Mouse (Mus musculus) c-Kit-negative CD71-positive TER-119-positive erythroid progenitor cells, embryonic 14.5 days (primary cell): ENCODE data around the gene Ntm.

Experiments used
- DNase-seq: peaks from one replicate; pipeline ENCODE4 v3.0.0-alpha.2; 2013; ENCODE audit warnings: low read depth, low spot score

Gene Ntm

DNA sequence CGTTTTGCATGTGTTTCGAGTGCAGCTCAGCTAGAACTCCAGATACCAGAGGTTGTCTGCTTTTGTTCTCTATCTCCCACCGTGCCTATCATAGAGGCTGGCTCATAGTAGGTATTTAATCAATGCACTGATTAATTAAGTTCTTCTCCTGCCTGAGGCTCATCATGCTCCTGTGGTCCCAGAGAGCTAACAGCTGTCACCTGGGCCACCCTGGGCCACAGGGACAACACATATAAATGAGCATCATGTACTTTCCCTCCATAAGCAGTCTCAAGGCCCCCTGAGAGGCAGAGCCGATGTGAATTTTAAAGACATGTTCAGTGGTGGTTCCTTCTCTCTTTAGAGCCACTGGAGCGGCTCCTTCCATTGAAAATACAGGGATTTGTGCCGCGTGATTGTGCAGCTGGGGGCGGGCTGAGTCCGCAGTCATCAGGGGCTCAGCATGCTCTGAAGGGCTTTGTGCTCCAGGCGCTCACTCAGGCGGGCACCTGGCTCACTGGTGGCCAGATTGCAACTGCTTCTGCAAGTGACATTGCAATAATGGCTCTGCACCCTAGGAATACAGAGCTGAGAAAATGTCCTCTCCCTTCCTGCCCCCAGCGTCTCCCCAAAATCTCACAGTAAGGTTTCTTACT lies 160.8 kb downstream of the Ntm start:
- no peak for DNase-seq

DNA sequence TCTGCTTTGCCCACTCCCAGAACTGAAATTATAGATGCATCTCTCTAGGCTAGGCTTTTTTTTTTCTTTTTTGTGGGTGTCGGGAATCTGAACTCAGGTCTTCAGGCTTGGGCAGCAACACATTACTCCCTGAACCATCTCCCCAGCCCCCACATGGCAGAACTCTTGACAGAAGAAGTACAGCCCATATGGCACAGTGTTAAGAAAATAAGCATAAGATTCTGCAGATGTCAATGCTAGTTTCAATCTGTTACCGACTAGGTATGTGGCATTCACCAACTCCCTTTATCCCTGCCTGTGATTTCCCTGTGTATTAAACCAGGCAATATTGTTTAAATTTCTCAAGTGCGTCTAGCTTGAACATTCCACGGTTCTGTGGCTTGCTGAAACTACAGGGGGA lies 166.7 kb downstream of the Ntm start:
- no peak for DNase-seq

DNA sequence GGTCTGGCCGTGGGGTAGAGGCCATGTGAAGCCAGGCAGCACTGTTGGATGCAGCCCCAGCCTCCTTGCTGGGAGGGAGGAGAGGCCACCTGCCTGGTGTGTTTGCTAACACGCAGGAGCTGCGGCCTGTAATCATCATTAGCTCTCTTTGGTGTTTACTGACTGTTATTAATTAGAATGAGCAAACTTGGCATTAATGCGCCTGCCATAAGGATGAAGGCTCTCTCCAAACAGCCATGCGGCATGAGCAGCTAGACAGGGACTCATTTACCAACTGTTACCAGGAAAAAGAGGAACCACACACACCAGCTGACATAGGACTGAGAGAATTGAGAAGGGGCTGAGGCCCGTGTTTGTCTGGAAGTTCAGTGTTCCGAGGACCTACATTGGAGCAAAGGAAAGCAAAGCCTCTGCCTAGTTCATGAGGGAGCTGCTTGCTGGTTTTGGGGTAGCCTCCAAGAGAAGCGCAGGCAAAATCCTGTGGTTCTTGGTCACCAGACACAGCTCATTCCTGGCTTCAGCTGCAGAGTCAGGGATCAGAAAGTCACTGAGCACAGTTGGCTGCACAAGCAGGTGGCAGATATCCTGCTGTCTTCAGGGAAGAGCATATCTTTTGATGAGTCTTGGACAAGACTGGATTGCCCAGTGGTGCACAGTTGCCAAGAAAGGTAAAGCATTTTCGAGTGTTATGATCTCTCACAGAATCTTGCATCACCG lies 171.6 kb downstream of the Ntm start:
- DNase-seq, result no peak

DNA sequence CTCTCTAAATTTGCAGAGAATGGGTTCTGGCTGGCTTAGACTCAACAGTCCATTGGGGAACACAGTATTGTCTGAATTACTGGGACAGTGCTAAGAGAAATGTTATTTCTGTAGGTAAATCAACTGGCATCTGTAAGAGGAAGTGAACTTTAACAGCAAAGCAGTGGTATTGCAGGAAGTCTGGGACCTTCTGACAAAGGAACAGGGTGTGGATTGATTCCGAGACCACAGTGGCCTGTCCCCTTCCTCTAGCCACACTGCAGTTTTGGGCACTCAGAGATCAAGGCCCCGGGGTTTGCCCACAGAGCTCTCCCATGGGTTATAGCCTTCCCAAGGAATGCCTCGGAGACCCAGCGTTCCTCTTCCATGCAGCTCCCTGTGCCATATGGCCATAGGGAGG lies 172.9 kb downstream of the Ntm start:
- DNase-seq, result no peak

DNA sequence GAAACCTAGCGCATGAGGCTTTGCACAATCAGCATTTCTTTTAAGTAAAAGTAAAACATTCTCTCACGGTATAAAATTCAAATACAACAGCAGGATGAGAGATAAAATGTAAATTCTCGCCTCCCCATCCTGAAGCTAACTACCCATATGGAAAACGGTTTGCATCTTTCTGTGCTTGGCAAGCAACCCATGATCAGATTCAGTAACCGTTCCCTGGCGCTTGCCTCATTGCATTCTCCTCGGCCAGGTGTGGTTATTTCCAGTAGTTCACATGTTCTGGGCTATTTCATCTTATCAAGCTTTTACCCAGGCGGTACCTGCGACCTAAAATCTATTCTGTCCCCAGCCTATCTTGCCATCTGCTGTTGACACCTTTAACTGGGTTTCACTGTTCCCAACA lies 174.1 kb downstream of the Ntm start:
- DNase-seq, result no peak

DNA sequence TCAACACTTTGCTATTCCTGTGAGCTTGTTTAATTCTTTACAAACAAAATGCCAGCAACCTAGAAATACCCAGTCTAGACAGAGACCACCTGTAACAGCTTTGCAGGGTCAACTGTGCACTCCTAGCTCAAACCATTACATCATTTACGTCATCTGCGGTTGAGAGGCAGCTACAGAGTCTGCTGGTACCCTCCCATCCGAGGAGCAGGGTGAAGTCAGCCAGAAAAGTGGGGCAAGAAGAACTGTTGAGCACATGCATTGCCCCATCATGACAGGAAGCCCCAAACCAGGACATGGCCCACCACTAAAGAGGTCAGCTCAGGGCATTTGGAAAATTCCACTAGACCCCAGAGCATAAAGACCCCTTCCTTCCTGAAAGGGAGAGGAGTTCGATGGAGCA lies 175.5 kb downstream of the Ntm start:
- no peak for DNase-seq

DNA sequence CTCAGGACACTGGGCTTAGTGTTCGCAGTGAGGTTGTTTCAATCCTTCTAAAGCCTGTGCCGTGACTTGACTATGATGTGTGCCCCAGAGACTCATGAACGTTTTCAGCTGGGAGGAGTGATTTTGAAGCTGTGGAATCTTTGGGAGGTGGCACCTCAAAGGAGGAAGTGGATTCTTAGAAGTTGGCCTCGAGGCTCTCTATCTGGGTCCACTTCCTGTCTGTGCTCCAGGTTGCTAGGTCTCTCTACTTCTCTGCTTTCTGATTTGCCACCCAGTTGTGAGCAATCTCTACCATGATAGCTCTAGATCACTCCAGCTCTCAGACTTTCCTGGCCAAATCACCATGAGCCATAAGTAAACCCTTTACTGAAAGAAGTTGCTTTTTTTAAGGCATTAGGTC lies 180.2 kb downstream of the Ntm start:
- DNase-seq, result no peak

DNA sequence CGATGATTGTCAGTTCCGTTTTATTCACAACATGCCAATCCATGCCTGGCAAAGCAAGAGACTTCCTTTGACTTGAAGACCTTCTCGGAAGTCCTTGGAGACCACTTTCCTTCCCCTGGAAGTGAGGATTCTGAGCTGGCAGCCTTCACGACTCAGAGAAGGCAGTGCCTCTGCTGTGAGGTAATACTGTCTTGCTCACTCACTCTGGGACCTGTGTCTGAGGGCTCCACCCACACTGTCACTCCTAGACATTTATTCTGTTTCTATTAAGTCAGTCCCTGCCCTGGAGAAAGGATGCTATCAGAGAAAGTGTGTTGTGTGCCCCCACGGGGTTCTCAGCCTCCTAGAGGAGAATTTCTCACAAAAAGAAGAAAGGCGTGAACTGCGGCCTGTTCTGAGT lies 183.2 kb downstream of the Ntm start:
- DNase-seq, result no peak

DNA sequence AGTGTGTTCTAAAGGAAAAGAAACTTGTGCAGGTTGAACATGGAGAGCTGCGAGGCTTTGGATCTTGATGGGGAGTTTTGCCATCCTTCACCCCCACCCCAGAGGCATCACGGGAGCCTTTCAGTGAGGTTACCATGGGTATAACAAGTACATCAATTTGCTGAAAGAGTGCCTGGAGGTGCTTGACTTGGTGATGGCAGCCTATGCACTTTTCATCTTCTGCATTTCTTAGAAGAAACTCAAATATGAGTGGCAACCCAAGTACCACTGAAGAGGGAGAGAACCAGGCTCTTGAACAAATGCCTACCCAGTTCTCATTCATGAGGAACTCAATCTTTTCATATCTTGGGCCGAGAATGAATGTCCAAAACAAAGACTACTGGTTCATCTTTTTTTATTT lies 186.0 kb downstream of the Ntm start:
- no peak for DNase-seq

DNA sequence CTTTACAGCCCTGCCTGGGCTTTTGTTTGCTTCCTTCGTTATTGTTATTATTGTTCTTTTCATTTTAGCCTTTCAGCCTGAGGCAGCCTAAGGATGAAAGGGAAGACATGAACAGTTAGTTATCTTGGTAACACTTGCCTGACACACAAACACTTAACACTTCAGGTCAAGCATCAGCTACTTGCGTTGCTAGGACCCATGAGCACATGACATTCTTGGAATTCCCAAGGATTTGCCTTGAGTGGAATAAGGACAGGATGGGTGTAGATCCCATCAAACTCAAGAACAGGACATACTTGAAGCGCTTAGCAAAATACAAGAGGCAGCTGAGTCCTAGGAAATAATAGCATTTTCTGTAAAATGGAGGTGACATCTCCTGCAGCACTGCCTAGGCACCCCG lies 186.4 kb downstream of the Ntm start:
- DNase-seq, result no peak

DNA sequence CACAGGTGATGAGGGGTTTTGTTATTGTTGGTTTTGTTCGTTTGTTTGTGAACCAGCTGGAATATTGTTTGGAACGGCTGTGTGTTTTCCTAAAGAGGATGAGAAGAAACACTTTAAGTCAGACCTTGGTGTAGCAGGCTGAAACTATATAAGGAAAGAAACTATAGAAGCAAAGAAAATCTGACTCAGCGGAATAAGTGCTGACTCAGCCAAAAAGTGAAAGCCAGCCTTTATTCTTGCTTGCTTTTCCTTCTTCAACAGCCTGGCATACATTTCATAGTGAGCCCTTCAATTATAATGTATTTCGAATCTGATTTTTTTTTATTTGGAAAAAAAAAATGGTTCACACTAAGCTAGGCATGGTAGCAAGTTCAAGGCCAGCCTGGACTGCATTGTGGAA lies 186.9 kb downstream of the Ntm start:
- no peak for DNase-seq

DNA sequence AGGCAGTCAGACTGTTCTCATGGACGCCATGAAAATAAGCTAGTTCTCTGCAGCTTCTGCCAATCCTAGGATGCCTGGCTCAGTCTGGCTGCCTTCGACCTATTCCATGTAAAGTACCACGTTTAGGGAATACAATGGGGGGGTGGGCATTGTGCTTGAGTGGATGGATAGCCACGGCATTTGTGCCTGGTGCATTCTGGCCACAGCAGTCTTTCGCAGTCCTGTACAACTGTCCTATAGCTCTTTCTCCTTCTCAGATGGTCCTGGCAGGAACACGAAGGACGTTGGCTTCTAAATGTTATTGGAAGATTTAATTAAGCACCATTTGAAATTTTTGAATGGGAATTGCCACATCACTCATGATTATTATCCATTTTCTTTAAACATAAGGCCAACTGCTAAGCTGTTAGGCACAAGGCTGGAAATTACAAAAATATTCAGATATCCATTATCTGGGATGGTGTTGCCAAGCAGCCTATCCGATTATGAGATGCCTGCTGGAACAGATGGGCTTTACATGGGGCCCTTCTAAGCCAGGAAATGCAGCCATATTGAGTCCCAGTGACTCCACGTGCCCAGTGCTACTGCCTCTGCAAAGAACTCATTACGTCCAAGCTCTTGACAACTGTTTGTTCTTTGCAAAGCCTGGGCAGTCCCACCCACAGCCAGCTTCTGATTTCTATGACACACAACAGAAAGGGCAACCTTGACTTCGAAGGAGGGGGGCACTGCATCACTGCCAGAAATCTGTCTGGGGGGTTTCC lies 190.1 kb downstream of the Ntm start:
- no peak for DNase-seq

DNA sequence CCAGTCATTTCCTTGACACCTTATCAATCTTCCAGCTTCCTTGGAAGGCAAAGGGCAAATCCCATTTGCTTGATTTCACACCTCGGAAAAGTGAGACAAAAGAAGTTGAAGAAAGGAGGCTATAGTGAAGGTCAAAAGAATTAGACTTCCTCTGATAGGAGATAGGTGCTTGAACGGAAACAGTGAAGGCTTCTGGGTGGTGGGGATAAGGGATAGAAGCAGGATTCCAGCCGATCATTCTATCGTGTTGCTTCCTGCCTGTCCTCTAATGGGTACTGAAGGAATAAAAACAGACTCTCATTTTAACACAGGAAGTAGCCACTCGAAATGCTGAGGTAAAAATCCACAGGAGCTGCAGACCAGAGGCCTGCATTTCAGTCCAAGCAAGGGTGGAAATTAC lies 191.1 kb downstream of the Ntm start:
- DNase-seq, result no peak

DNA sequence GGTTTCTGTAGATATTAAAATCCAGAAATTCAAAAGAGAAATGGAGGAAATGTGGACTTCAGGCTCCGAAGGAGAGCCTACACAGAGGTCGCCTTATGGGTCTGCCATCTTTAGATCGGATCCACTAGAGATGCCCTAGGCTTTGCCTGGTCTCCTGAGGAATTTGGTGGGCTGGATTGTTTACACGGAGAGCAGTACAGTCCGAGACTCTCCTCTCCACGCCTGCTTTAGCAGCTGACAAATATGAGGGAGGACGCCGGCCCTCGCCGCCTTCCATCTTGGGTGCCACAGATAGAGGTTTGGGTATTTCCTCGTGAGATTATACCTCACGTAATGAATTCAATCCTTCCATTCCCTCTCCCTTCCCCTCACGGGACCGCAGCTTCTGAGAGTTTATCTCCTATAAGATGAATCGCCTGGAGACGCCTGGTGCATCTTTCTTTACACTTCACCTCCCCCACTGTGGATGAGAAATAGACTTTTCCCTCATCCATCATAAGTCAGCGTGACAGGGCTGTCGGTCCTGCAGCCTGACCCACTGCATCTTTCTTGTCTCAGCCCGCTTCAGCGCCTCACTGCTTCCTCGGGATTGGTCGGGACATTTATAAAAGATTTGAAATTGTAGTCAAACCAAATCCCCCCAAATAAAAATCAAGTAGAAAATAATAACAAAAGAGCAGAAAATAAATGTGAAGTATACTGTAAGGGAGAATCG lies 191.7 kb downstream of the Ntm start:
- no peak for DNase-seq

DNA sequence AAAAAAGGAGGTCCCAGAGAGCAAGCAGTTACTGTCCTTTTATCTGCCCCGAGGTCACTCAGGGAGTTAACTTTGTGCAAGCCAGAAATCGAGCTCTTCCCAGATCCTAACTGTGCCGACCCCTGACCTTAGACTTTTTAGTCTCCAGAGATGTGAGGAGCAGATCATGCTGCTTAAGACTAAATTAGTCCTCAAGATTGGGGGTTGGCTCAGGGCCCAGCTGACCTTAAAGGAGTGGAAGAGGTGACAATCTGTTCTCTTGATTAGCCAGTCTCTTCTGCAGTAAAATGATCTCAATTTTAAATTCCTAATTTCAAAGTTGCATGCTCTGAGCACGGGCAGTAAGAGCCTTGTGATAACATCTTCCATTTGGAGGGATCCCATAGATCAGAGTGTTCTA lies 193.6 kb downstream of the Ntm start:
- DNase-seq, result no peak

DNA sequence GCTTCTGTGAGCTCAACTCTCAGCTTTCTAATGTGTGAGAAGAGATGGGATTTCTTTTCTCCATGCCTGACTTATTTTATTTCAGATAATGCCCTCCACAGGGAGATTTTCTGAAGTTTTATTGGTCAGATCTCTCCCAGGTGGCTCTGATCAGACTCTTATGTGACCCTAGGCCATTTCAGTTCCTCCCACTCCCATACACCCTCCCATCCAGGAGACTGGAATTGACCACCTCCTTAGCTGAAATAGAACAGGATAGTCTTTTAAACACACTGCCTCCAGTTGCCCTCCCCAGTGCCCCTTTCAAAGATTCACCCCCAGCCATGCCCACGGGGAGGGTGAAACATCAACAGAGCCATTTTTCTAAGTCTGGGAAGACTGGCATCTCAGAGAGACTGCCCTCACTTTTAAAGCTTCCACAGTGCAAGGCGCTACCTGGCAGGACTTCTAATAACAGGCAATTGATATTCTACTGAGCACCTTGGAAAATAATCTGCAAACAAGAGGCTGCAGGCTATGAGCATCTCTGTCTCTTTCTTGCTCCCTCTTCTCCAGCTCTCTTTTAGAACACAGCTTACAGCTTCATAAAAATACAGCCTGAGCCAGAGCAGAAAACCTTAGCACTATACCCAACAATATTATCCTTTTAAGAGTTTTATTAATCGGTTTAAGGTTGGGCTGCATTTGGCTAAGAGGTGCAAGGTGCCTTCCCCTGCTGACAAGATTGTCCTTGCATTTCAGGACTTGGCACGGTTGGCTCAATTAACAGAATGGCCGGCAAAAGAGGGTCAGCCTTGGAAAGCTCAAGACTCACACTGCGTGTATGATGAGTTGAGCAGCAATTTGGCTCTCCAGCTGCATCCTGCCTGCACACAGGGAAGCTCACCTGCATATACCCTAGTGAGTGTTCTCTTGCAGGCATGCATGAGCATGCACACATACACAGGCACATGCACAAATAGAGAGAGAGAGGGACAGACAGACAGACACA lies 196.7 kb downstream of the Ntm start:
- DNase-seq, result no peak

DNA sequence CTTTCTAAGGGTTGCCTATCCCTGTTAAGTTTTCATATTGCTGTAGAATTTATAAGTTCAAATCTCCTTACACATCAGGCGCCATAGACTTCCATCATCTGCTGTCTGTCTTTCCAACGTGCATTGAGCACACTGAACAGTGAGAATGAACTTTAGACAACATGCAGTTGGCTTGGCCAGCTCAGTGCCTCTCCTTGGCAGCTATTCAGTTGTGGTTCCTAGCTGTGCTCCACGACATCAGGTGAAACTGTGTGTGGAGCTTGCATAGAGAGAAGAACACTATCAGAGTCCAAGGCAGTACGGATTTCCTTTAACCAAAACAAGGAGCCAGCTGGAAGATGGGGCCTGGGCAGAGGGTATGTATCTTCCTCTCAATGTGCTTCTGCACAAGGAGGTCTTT lies 199.6 kb downstream of the Ntm start:
- no peak for DNase-seq

DNA sequence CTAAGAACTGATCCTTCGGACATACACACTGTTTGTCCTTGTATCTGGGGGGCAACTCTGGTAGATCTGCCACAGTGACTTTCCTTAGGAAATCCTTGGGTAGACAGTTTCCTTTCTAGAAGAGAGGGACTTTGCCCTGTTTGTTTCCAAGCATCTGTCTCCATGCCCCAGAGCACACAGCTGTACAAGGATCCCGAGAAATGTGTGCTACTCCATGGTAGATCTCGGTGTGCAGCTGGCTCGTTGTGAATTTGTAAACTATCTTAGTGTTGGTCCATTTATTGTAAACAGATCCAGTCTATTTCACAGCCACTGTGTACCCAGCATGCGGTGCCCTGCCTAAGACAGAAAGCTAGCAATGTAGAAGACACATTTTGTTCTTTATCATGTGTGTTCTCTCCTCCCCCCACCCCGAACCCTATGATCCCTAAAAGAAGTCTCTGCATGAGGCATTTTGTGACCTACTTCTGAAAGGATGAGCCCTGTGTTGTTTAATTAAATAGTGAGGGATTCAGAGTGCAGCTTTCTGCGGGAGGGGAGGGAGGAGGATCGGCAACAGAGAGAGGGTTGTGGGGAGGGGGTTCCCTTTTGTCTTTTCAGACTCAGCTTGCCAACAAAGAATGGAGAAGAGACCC lies 200.9 kb downstream of the Ntm start:
- DNase-seq, result no peak

DNA sequence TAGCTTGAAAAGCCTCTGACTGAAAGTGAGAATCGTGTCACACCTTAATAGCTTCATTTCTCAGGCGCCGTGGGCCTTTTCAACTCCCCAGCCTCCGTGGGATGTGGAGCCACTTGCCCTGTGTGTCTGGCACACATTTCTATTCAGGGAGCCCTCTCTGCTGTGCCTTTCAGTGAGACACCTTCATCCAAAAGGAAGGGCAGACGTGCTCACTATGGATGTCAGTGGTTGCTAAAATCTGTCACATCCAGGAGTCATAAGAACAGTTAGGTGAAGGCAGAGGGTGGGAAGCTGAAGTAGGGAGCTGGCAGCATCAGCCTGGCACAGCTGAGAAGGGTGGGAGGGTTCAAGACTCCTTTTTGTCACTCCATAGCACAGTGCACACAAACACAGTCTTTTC lies 201.4 kb downstream of the Ntm start:
- DNase-seq, result no peak

DNA sequence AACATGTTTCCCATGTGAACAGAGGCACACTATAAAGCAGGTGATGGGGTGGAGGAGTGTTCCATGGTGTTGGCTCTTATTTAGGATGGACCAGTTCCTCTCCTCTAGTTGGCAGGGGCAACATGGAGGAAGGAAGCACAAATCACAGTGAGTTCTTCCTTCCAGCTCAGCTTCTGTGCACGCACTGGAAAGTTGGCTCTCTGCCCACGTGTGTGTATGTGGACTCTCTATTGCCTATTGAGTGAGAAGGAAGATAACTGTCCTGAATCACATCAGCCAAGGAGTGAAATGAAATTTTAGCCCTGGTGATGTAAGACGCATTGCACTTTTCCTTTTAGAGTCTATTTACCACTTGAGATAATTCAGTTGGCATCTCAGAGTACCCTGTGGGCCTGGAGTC lies 203.0 kb downstream of the Ntm start:
- no peak for DNase-seq

DNA sequence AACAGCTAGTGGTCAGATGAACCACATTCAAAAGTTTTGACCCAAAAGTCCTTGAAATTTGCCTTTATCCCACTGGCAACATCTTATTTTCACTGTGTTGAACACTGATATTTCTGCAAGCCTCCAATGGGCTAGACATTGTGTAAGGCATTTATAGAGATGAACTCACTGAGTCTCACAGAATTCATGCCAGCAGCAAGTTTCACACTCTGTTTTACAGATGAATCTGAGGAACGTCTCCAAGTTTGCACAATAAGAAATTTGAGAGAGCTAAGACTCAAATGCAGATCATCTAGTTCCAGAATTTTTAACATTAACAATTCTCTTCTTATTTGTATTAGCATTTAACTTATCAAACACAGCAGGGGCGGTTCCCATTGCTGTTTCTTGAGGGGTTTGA lies 203.9 kb downstream of the Ntm start:
- no peak for DNase-seq
